Mouse (Mus musculus) A20 (cell line): Measurements from ENCODE around the gene U2af1.
A peak's percentile ranks its signal among the peaks of the same experiment; 100 is the strongest.
"Not testable (repeated sequence)": the region's sequence is repeated elsewhere in the genome, so short reads cannot be mapped to it uniquely, and the experiment has no call there.

Experiments
- DNase-seq: peaks from one replicate; pipeline ENCODE4 v3.0.0-alpha.2; 2011; ENCODE audit warnings: low read depth, low spot score

U2af1 gene

GRCm38 (mm10) chr17:31623101-31623500 is 35.6 kb downstream of the U2af1 start:
- DNase-seq, result no peak

GRCm38 (mm10) chr17:31613086-31613755 is 45.5 kb downstream of the U2af1 start:
- no peak for DNase-seq

GRCm38 (mm10) chr17:31609895-31610294 is 48.8 kb downstream of the U2af1 start:
- DNase-seq, result no peak

- DNase-seq, result not testable (repeated sequence)
Observed at GRCm38 (mm10) chr17:31609173-31609572, 49.5 kb downstream of the U2af1 start.

GRCm38 (mm10) chr17:31607256-31607951 is 51.3 kb downstream of the U2af1 start:
- no peak for DNase-seq

GRCm38 (mm10) chr17:31606424-31606823 is 52.3 kb downstream of the U2af1 start:
- peak; percentile 17 for DNase-seq

GRCm38 (mm10) chr17:31598593-31598992 is 60.1 kb downstream of the U2af1 start:
- no peak for DNase-seq

- DNase-seq, result no peak
Observed at GRCm38 (mm10) chr17:31597957-31598356, 60.7 kb downstream of the U2af1 start.
